Mouse (Mus musculus): ENCODE results near the gene Lsm11. TPM values are rescaled to one million over a fixed set of nuclear protein-coding genes. Genes with fewer than 3 reads are reported as not detected.

Lsm11 gene
- polyA plus RNA-seq, 1 experiment from 2014 or later: 6.8 TPM

DNA sequence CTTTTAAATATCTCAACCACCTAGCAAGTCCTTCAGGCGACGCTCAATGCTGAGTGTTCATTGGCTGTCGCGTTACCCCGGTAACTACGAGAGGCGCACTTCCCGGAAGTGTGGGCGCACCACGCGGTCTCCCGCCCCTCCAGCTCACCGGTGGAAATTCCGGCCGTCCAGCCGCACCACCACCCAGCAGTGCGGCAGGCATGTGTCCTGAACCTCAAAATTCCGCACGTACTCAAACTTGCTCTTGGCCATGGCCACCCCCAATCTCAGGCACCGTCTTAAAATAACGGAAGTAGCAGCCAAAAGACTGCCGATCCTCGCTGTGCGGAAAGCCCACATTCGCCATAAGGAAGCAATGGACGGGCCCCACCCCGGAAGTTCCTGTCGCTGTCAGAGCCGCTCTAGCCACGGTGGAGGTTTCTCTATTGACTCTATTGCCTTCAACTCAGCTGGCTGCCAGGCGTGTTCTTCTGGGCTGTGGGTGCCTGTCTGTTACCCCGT, 10.4 kb upstream of the Lsm11 start, which contains the start of gene Thg1l:
Gene Thg1l, minus strand, starts transcription at position 368 of the 501 bp plus-strand sequence.
- H3K4me2 ChIP-seq: peak within 1 kb of the TSS; percentile 57
- peaks cover 17% of the 10 kb centered on the region for H3K36me3 ChIP-seq
- no peaks in the 10 kb centered on the region for H3K27me3 ChIP-seq
- H3K27ac ChIP-seq: peak within 1 kb of the TSS; percentile 68
- no peaks in the 10 kb centered on the region for H3K9me3 ChIP-seq
- 0 out of 2 replicates have a peak, but pooled peaks cover 3% of the 10 kb centered on the region for H3K4me1 ChIP-seq
- peak within 1 kb of the TSS; percentile 71 for H3K4me3 ChIP-seq
- peak; percentile 99 for ATAC-seq (ENCODE audit: borderline replicate concordance, extremely low read depth, low FRiP score, low TSS enrichment)
- WGBS: under 1% methylated on average over 32 of the region's 32 CpGs
- peak within 1 kb of the TSS; percentile 47 for H3K9ac ChIP-seq

DNA sequence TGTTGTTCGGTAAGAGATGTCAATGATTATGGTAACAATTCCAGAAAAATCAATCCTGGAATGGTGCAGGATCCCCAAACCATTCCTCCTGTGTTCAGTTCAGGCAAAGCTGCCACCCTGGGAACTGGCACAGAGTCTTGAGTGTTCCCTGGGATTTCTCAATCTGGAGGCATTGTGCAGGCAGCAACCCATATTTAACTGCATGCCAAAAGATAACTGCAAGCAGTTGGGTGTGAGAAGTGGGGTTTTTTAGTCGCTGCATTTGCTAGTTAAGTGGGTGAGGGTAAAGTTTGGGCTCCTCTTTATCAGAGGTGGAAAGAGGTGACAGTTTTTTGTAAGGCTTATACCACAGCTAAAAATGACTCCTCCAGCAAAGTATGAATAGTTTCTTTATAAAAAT, 2.8 kb upstream of the Lsm11 start:
- no peak overlapping the region for H3K4me3 ChIP-seq
- H3K27ac ChIP-seq: no peak overlapping the region
- no peak overlapping the region for H3K4me2 ChIP-seq
- peaks cover 12% of the 10 kb centered on the region for H3K4me1 ChIP-seq
- no peaks in the 10 kb centered on the region for H3K9me3 ChIP-seq
- H3K27me3 ChIP-seq: no peaks in the 10 kb centered on the region
- WGBS: 76% methylated on average over 2 of the region's 2 CpGs
- H3K36me3 ChIP-seq: peaks cover 27% of the 10 kb centered on the region
- no peak overlapping the region for H3K9ac ChIP-seq
- no peak for ATAC-seq (ENCODE audit: borderline replicate concordance, extremely low read depth, low FRiP score, low TSS enrichment)

DNA sequence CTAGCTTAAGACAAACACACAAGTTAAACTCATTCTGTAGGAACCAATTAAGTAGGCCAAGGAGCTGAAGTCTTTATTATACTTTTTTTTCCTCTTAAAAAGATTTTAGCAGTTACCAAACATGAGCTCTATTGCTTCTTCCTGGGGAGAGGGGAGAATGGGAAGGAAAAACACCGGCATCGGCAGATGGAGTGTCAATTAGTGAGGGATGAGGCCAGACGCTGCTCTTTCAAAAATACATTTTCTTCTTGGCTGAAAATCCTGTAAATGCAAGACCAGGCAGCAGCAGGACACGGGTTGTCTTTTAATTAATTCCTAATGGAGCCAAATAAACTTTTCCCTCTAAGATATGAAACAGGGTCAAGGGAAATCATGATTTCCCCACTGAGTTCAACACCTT, 2.1 kb upstream of the Lsm11 start:
- H3K9ac ChIP-seq: no peak overlapping the region
- H3K4me1 ChIP-seq: peaks cover 12% of the 10 kb centered on the region
- H3K4me2 ChIP-seq: no peak overlapping the region
- H3K4me3 ChIP-seq: no peak overlapping the region
- WGBS: 71% methylated on average over 4 of the region's 4 CpGs
- H3K27ac ChIP-seq: no peak overlapping the region
- peaks cover 22% of the 10 kb centered on the region for H3K36me3 ChIP-seq
- H3K9me3 ChIP-seq: no peaks in the 10 kb centered on the region
- no peaks in the 10 kb centered on the region for H3K27me3 ChIP-seq
- no peak for ATAC-seq (ENCODE audit: borderline replicate concordance, extremely low read depth, low FRiP score, low TSS enrichment)

DNA sequence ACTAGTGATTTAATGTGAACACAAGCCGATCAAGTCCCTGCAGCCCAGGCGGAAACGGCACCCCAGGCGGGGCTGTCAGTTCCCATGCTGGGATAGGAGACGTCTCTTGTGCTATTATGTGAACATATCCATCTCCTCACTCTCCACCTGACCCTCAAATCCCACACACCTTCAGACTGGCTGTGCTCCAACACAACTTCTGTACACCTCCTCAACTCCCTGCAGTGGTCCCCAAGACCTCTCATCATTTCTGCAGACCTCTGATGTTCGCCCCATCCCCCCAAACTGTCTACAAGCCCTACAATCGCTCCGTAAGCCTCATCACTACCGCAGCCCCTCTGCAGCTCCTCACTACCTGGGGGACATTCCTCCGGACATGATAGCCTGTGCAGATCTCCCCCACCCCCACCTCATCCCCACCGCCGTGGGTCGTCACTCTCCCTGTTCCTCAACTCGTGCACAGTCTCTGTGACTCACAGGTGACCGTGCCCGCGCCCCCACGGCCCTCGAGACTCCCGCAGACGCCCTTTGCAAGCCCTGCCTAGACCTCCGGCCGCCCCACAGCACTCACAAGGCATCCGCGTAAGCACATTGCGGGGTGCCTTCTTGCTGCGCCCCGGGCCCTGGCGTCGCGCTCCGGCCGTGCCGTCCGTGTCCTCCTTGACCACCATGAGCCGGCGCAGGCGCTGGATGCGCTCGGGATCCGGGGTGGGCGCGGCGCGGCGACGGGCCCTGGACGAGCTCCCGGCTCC, 668 bp downstream of the Lsm11 start:
- Histone ChIP-seq H3K4me2 (peak overlapping the region; percentile 93), H3K36me3 (0 out of 2 replicates have a peak, but pooled peaks cover 3% of the 10 kb centered on the region), H3K27ac (peak overlapping the region; percentile 48; the same call in 1 of the 2 replicates), H3K9me3 (no peaks in the 10 kb centered on the region), H3K4me3 (peak overlapping the region; percentile 90), H3K4me1 (peaks cover 12% of the 10 kb centered on the region), H3K9ac (peak overlapping the region; percentile 89), H3K27me3 (no peaks in the 10 kb centered on the region)
- WGBS: under 1% methylated on average over 49 of the region's 49 CpGs
- ATAC-seq (ENCODE audit: borderline replicate concordance, extremely low read depth, low FRiP score, low TSS enrichment): peak; percentile 63

DNA sequence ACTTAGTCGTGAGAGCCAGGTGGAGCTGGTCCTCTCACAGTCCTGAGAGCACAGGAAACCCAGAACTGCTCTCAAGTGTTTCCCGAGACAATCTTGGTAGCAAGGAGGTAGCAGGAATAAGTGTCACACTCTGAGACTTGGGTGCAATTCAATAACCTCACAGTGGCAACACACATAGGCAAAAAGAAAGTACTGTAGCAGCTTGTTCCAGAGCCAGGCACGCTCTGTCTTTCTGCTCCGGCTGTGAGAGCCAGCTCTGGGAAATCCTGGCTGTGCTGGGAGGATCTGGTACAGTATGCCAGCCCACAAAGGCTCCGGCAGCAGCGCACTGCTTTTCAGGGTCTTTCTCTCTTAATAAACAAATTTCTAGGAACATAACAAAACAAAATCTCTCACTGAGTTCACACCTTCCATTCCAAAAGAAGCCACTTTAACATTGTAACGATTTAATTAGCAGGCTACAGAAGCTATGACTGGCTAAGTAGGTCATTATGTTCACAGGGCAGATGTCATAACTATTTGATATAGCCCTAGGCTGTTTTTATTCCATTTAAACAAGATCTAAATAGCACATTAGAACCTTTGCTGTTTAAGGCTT, 1.5 kb downstream of the Lsm11 start:
- Histone ChIP-seq H3K27ac (no peak overlapping the region), H3K27me3 (no peaks in the 10 kb centered on the region), H3K4me3 (peak overlapping the region; percentile 90), H3K4me1 (peaks cover 12% of the 10 kb centered on the region), H3K4me2 (peak overlapping the region; percentile 93), H3K9ac (no peak overlapping the region), H3K36me3 (0 out of 2 replicates have a peak, but pooled peaks cover 3% of the 10 kb centered on the region), H3K9me3 (no peaks in the 10 kb centered on the region)
- ATAC-seq (ENCODE audit: borderline replicate concordance, extremely low read depth, low FRiP score, low TSS enrichment): no peak
- WGBS: 46% methylated on average over 7 of the region's 7 CpGs

DNA sequence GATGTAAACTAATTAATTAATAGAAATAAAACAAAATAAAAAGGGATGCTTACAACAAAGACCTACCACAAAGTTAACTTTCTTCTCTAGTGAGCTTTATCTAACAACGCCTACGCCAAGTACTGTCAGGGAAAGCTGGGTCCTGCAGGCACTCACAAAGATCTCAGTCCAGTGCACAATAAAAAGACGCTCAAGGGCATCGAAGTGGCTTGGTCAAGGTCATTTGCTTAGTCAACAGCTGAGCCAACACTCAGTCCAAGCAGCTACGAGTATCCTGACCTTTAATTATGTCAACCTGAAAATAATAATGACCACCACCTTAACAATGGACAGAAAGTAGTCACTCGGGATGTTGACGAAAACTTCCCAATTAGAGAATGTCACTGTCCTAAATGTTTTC, 2.5 kb downstream of the Lsm11 start:
- H3K9ac ChIP-seq: no peak overlapping the region
- H3K4me1 ChIP-seq: peaks cover 12% of the 10 kb centered on the region
- no peak overlapping the region for H3K4me2 ChIP-seq
- H3K9me3 ChIP-seq: no peaks in the 10 kb centered on the region
- H3K27me3 ChIP-seq: no peaks in the 10 kb centered on the region
- ATAC-seq (ENCODE audit: borderline replicate concordance, extremely low read depth, low FRiP score, low TSS enrichment): no peak
- H3K27ac ChIP-seq: no peak overlapping the region
- WGBS: 87% methylated on average over 7 of the region's 7 CpGs
- no peak overlapping the region for H3K4me3 ChIP-seq
- peaks cover 4% of the 10 kb centered on the region for H3K36me3 ChIP-seq

DNA sequence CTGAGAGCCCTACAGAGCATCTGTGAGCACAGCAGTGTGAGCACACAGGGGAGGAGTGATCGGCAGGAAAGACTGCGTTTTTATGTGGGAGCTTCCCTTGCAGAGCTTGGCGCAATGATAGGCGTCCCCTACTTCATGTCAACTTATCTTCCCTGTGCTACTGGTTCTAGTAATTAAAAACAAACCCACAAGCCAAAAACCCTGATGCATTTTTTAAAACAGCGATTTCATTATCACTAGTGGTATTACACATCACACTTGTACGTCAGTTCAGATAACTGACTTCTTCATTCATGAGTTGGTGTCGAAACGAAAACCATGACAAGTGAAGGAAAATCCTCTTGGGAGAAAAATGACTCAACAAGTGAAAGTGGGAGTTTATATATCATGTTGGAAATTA, 5.8 kb downstream of the Lsm11 start:
- 88% methylated on average over 8 of the region's 8 CpGs for WGBS
- H3K27ac ChIP-seq: no peak overlapping the region
- ATAC-seq (ENCODE audit: borderline replicate concordance, extremely low read depth, low FRiP score, low TSS enrichment): no peak
- H3K27me3 ChIP-seq: no peaks in the 10 kb centered on the region
- H3K4me1 ChIP-seq: peaks cover 12% of the 10 kb centered on the region
- H3K4me3 ChIP-seq: no peak overlapping the region
- H3K36me3 ChIP-seq: peaks cover 29% of the 10 kb centered on the region
- no peaks in the 10 kb centered on the region for H3K9me3 ChIP-seq
- H3K9ac ChIP-seq: no peak overlapping the region
- no peak overlapping the region for H3K4me2 ChIP-seq

DNA sequence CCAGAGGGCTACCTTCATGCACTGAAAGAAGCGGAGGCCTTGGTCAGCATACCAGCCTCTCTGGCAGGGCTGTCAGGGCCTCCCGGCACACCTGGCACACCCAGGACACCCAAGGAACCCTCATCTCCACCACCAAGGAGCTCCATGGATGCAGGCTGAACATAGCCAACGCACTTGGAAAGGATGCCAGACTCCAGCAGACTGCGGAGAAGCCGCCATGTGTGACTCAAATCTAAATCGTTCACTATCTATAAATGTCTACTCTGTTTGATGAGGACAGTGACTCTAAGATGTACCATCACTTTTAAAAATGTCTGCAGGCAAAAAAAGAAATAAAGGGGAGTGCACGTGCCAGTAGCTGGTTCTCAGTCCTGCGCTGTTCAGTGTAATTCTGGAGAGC, 7.3 kb downstream of the Lsm11 start:
- peaks cover 41% of the 10 kb centered on the region for H3K36me3 ChIP-seq

DNA sequence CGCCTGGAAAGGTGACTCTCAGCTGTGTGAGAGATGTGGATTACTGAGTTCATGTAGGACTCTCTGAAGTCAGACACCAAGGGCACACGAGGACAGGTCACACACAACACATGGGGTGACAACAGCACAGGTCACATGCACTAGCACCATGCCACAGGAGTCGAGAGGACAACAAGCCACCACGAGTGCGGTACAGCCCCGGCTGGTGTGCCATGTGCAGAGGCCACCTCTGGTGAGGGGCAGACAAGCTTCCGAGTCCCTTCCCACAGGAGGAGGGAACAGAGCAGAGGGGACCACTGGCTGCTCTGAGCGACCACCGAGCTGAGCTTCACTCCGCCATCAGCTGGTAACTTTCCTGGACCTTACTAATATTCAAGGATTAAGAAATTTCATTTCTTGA, 12.0 kb downstream of the Lsm11 start:
- H3K4me3 ChIP-seq: no peak overlapping the region
- no peaks in the 10 kb centered on the region for H3K4me1 ChIP-seq
- H3K27ac ChIP-seq: no peak overlapping the region
- no peak for ATAC-seq (ENCODE audit: borderline replicate concordance, extremely low read depth, low FRiP score, low TSS enrichment)
- H3K9ac ChIP-seq: no peak overlapping the region
- no peaks in the 10 kb centered on the region for H3K27me3 ChIP-seq
- no peaks in the 10 kb centered on the region for H3K9me3 ChIP-seq
- H3K36me3 ChIP-seq: peaks cover 53% of the 10 kb centered on the region
- WGBS: 89% methylated on average over 10 of the region's 10 CpGs
- H3K4me2 ChIP-seq: no peak overlapping the region

More for the DNA sequence above, 7.3 kb downstream of the Lsm11 start:
- Histone ChIP-seq H3K4me2 (no peak overlapping the region), H3K9ac (no peak overlapping the region), H3K27me3 (no peaks in the 10 kb centered on the region), H3K4me1 (no peaks in the 10 kb centered on the region), H3K27ac (no peak overlapping the region), H3K9me3 (no peaks in the 10 kb centered on the region), H3K4me3 (no peak overlapping the region)
- no peak for ATAC-seq (ENCODE audit: borderline replicate concordance, extremely low read depth, low FRiP score, low TSS enrichment)
- 93% methylated on average over 8 of the region's 8 CpGs for WGBS

DNA sequence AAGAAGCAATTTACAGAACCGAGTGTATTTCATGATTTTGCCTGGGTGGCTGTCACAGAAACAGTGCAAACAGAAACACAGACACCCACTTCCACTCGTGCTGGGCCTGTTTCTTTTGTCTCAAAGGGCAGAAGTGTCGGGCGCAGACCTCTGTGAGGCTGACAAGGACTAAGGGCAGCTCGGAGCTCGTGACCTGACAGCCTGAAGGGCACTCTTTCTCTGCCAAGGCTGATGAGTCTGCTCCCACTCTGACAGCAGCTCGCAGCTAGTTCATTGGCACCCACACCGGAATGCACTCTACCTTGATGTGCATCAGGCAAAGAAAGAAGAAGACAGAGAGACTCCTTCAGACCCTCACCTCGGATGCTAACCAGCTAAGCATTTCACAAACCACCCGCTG, 15.2 kb downstream of the Lsm11 start:
- Histone ChIP-seq H3K27me3 (no peaks in the 10 kb centered on the region), H3K36me3 (peaks cover 29% of the 10 kb centered on the region), H3K27ac (no peak overlapping the region), H3K9me3 (no peaks in the 10 kb centered on the region), H3K4me1 (no peaks in the 10 kb centered on the region), H3K9ac (no peak overlapping the region), H3K4me2 (no peak overlapping the region), H3K4me3 (no peak overlapping the region)
- 81% methylated on average over 10 of the region's 10 CpGs for WGBS
- no peak for ATAC-seq (ENCODE audit: borderline replicate concordance, extremely low read depth, low FRiP score, low TSS enrichment)

DNA sequence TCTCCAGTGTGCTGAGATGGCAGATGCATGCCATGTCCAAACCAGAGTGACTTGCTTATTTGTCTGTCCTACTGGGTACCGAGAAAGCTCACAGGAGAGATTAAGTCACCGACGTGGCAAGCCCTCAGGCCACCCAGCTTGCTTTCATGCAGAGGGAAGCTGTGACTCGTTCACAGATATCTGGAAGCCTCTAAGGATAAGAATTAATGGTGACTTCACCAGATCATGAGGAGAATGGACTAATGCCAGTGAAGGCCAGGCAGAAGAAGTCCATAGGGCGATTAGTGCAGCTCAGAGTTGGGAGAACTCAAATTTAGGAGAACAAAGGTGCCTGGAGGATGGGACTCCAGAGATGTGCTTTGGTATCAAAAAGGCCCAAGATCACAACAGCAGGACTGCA, 17.3 kb downstream of the Lsm11 start:
- WGBS: 61% methylated on average over 5 of the region's 5 CpGs
- H3K4me1 ChIP-seq: no peaks in the 10 kb centered on the region
- no peak overlapping the region for H3K27ac ChIP-seq
- H3K9ac ChIP-seq: no peak overlapping the region
- no peaks in the 10 kb centered on the region for H3K9me3 ChIP-seq
- no peaks in the 10 kb centered on the region for H3K27me3 ChIP-seq
- H3K36me3 ChIP-seq: peaks cover 11% of the 10 kb centered on the region
- ATAC-seq (ENCODE audit: borderline replicate concordance, extremely low read depth, low FRiP score, low TSS enrichment): no peak
- H3K4me3 ChIP-seq: no peak overlapping the region
- no peak overlapping the region for H3K4me2 ChIP-seq

DNA sequence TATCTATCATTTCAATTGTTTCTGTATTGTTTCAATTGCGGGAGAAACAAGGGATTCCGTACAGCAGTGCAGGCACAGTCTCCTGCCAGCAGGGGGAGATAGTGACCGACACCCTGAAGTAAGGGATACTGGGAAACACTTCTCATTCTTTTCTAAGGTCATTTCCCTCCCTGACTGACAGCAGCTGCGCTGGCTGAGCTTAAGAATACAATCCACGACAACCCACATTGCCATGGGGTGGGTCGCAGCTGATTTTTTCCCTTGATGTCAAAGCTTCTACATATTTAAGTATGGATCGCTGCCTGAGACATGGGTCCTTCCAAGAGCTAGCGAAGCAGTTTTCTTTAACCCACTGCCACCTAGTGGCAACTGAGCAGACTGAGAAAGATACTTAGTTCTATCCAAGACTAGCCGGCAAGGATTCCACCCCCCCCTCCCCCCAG, 18.1 kb downstream of the Lsm11 start:
- Histone ChIP-seq H3K9ac (peak overlapping the region; percentile 46; the same call in 1 of the 2 replicates), H3K27ac (peak overlapping the region; percentile 49; the same call in 1 of the 2 replicates), H3K4me1 (no peaks in the 10 kb centered on the region), H3K4me3 (peak overlapping the region; percentile 42), H3K27me3 (no peaks in the 10 kb centered on the region), H3K36me3 (peaks cover 7% of the 10 kb centered on the region), H3K9me3 (no peaks in the 10 kb centered on the region), H3K4me2 (peak overlapping the region; percentile 66)
- under 1% methylated on average over 9 of the region's 9 CpGs for WGBS
- peak; percentile 85 for ATAC-seq (ENCODE audit: borderline replicate concordance, extremely low read depth, low FRiP score, low TSS enrichment)
